Mouse (Mus musculus) CH12.LX (cell line): ENCODE data around the gene Luc7l. TPM values are rescaled to one million over a fixed set of nuclear protein-coding genes. Genes with fewer than 3 reads are reported as not detected.

ENCODE experiments used
- DNase-seq: peaks from one replicate; pipeline ENCODE4 v3.0.0-alpha.2; 2013; ENCODE audit errors: extremely low read depth
- H3K27ac ChIP-seq: 2 replicates; pipeline ENCODE4 v1.5.1; 2012; ENCODE audit warnings: low read depth, mild to moderate bottlenecking, control low read depth, moderate library complexity; ENCODE audit not compliant: insufficient read depth
- H3K27me3 ChIP-seq: replicated peaks from 2 replicates; pipeline ENCODE3; 2012; ENCODE audit warnings: inconsistent platforms
- H3K36me3 ChIP-seq, 2 experiments: replicated peaks in 1 of 2; 2 replicates each; pipeline versions ENCODE3 to v1.6.1; 2012; ENCODE audit warnings: inconsistent platforms in 1 of 2, low read length in 1 of 2, mild to moderate bottlenecking in 1 of 2, mixed read lengths in 1 of 2, moderate library complexity in 1 of 2; ENCODE audit not compliant: control insufficient read depth in 1 of 2, insufficient read depth in 1 of 2
- H3K4me1 ChIP-seq, 2 experiments: 2 replicates each; pipeline ENCODE4 v1.6.1; 2012; ENCODE audit warnings: inconsistent platforms in 1 of 2, moderate library complexity in 1 of 2; ENCODE audit not compliant: insufficient read depth in 2 of 2, control insufficient read depth in 1 of 2
- H3K4me2 ChIP-seq: 2 replicates; pipeline ENCODE4 v1.6.1; 2012; ENCODE audit warnings: low read depth, mild to moderate bottlenecking, control low read depth; ENCODE audit not compliant: poor library complexity, insufficient read depth, severe bottlenecking
- H3K4me3 ChIP-seq, 3 experiments: fragments of 150-350 bp in 1 of 3; sonication (generic) in 1 of 3; replicated peaks in 1 of 3; 2 replicates each; pipeline versions ENCODE3 to v1.5.1; 2011 to 2012; ENCODE audit warnings: low read depth in 2 of 3, low read length in 2 of 3, mild to moderate bottlenecking in 2 of 3, moderate library complexity in 2 of 3, control low read depth in 1 of 3, improper control_type of control experiment in 1 of 3, inconsistent platforms in 1 of 3, mixed read lengths in 1 of 3; ENCODE audit not compliant: poor library complexity in 1 of 3
- H3K79me2 ChIP-seq: replicated peaks from 2 replicates; pipeline ENCODE4 v1.6.1; 2012; ENCODE audit warnings: mild to moderate bottlenecking, moderate library complexity; ENCODE audit not compliant: control insufficient read depth, poor library complexity, insufficient read depth, severe bottlenecking; ENCODE audit errors: extremely low read depth
- H3K9ac ChIP-seq: 2 replicates; pipeline ENCODE4 v1.6.1; 2012; ENCODE audit warnings: low read depth, mild to moderate bottlenecking, control low read depth, moderate library complexity; ENCODE audit not compliant: insufficient read depth
- H3K9me3 ChIP-seq: replicated peaks from 2 replicates; pipeline ENCODE3; 2012; ENCODE audit warnings: low read length, inconsistent platforms, mixed read lengths
- BHLHE40 ChIP-seq: IDR thresholded peaks from 2 replicates; pipeline ENCODE4 v1.6.1; 2011; ENCODE audit warnings: mild to moderate bottlenecking, low read depth, low read length, improper control_type of control experiment
- EP300 ChIP-seq: IDR thresholded peaks from 2 replicates; pipeline ENCODE4 v1.6.1; 2011; ENCODE audit warnings: low read length, improper control_type of control experiment
- ETS1 ChIP-seq: conservative IDR thresholded peaks from 2 replicates; pipeline ENCODE4 v1.6.1; 2012; ENCODE audit warnings: low read depth, mild to moderate bottlenecking, inconsistent platforms, low read length, improper control_type of control experiment, moderate library complexity
- HCFC1 ChIP-seq: IDR thresholded peaks from 2 replicates; pipeline ENCODE4 v1.6.1; 2012; ENCODE audit warnings: low read depth, mild to moderate bottlenecking, inconsistent platforms, low read length, improper control_type of control experiment
- JUN ChIP-seq: IDR thresholded peaks from 2 replicates; pipeline ENCODE4 v1.6.1; 2011; ENCODE audit warnings: low read depth, mild to moderate bottlenecking, low read length, improper control_type of control experiment, moderate library complexity; ENCODE audit not compliant: insufficient read depth
- MAFK ChIP-seq: IDR thresholded peaks from 2 replicates; pipeline ENCODE4 v1.6.1; 2011; ENCODE audit warnings: low read length, improper control_type of control experiment; ENCODE audit not compliant: insufficient replicate concordance
- MXI1 ChIP-seq: IDR thresholded peaks from 2 replicates; pipeline ENCODE4 v1.6.1; 2011; ENCODE audit warnings: mild to moderate bottlenecking, low read depth, low read length, improper control_type of control experiment
- MYC ChIP-seq: IDR thresholded peaks from 2 replicates; pipeline ENCODE4 v1.6.1; 2011; ENCODE audit warnings: low read depth, mild to moderate bottlenecking, improper control_type of control experiment, low read length
- POLR2AphosphoS2 ChIP-seq: IDR thresholded peaks from 2 replicates; pipeline ENCODE4 v1.6.1; 2011; ENCODE audit warnings: low read depth, low read length, improper control_type of control experiment
- RAD21 ChIP-seq: IDR thresholded peaks from 2 replicates; pipeline ENCODE4 v1.6.1; 2011; ENCODE audit warnings: low read depth, mild to moderate bottlenecking, low read length, improper control_type of control experiment, moderate library complexity
- RCOR1 ChIP-seq: conservative IDR thresholded peaks from 2 replicates; pipeline ENCODE4 v1.6.1; 2012; ENCODE audit warnings: low read depth, mild to moderate bottlenecking, inconsistent platforms, low read length, improper control_type of control experiment
- SIN3A ChIP-seq: IDR thresholded peaks from 2 replicates; pipeline ENCODE4 v1.6.1; 2012; ENCODE audit warnings: low read length, improper control_type of control experiment, inconsistent platforms
- SMC3 ChIP-seq: IDR thresholded peaks from 2 replicates; pipeline ENCODE4 v1.6.1; 2011; ENCODE audit warnings: low read depth, low read length, improper control_type of control experiment
- TBP ChIP-seq: conservative IDR thresholded peaks from 2 replicates; pipeline ENCODE4 v1.6.1; 2011; ENCODE audit warnings: low read depth, low read length, improper control_type of control experiment
- UBTF ChIP-seq: IDR thresholded peaks from 2 replicates; pipeline ENCODE4 v1.6.1; 2012; ENCODE audit warnings: low read depth, mild to moderate bottlenecking, inconsistent platforms, low read length, improper control_type of control experiment, moderate library complexity
- USF1 ChIP-seq: IDR thresholded peaks from 2 replicates; pipeline ENCODE4 v1.6.1; 2014; ENCODE audit warnings: low read depth, mild to moderate bottlenecking, inconsistent platforms, low read length, improper control_type of control experiment
- USF2 ChIP-seq: conservative IDR thresholded peaks from 2 replicates; pipeline ENCODE4 v1.6.1; 2011; ENCODE audit warnings: low read depth, low read length, improper control_type of control experiment
- ZNF384 ChIP-seq: IDR thresholded peaks from 2 replicates; pipeline ENCODE4 v1.6.1; 2012; ENCODE audit warnings: low read depth, low read length, improper control_type of control experiment, inconsistent platforms
- dilution Hi-C: fragments of 300-500 bp; cut with MboI; formaldehyde crosslinking; loops from 2 replicates; pipeline ENCODE4 v1.14.3; 2020; ENCODE audit warnings: low sequenced_read_pairs; ENCODE audit not compliant: extremely low pct_unique_long_range_greater_than_20kb, extremely low pct_ligation_motif_present
- in situ Hi-C: fragments of 300-500 bp; cut with MboI; formaldehyde crosslinking; loops from 3 replicates; pipeline ENCODE4 v1.14.3; 2019; ENCODE audit warnings: low sequenced_read_pairs, low pct_ligation_motif_present, low pct_unique_long_range_greater_than_20kb, mixed read lengths
- polyA plus RNA-seq: library from polyadenylated mRNA; unstranded; fragments of >175 nt; gene quantifications from 2 replicates; pipeline ENCODE4 v1.2.1, GENCODE M21; 2012; ENCODE audit warnings: low read depth; ENCODE audit not compliant: insufficient read length
- total RNA-seq, 2 experiments: library from RNA; depleted of rRNA; stranded (reverse); fragments of 300-350 nt in 1 of 2; fragments of >200 nt in 1 of 2; gene quantifications; 2 replicates each; pipeline ENCODE4 v1.2.3; 2012 to 2014

The Luc7l gene
- total and polyA plus RNA-seq, 3 experiments: 46.1 to 70.2 (median 68.6) TPM

DNA sequence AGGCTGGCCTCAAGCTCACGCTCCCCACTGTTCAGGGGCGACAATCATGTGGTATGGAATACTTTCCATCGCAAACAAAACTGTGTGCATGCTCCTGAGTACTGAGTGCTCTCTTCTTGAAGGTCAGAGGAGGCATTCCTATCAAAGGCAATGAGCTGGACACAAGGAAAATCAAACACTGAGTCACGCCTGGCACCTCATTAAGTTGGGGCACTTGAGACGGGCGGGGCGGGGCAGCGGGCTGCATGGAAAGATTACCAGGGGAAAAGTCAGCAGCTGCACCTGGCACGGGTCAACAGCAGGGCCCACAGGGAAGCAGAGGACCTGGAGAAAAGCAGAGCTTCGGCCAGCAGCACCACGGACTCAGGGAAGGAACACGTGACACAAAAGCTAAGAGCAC, 27.5 kb upstream of the Luc7l start:
- no peak overlapping the region for H3K27ac ChIP-seq
- H3K9me3 ChIP-seq: no peaks in the 10 kb centered on the region
- in situ Hi-C loops: no loop called here
- peaks cover 0 to 5% of the 10 kb centered on the region in 2 experiments for H3K36me3 ChIP-seq
- no peak for TF ChIP-seq ETS1
- no peak for TF ChIP-seq SMC3
- TF ChIP-seq POLR2AphosphoS2: no peak
- no peak for TF ChIP-seq JUN
- no peak for TF ChIP-seq EP300
- no peak for TF ChIP-seq USF1
- TF ChIP-seq RAD21: no peak
- no peak for TF ChIP-seq MAFK
- TF ChIP-seq HCFC1: no peak
- no peak for TF ChIP-seq ZNF384
- no peaks in the 10 kb centered on the region for H3K4me1 ChIP-seq
- no peak overlapping the region for H3K4me2 ChIP-seq
- no peak overlapping the region for H3K4me3 ChIP-seq
- H3K27me3 ChIP-seq: no peaks in the 10 kb centered on the region
- no peak for DNase-seq
- no peaks in the 10 kb centered on the region for H3K79me2 ChIP-seq
- dilution Hi-C loops: no loop called here
- no peak overlapping the region for H3K9ac ChIP-seq

DNA sequence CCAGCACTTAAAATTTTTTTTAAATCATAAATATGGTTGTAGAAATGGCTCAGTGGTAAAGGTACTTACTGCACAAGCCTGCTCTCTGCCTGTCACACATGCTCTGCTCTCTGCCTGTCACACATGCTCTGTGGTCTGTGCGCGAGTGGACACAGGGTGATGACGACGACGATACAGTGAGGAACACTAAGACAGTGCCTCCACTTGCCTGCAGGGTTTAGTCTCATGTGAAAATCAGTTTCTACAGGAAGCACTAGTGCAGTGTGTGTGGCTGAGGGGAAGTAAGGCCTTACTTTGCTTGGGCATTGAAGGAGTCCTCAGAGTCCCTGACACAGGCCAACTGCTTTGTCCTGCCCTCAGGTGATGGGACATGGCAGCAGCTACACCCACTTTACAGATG, 22.9 kb upstream of the Luc7l start:
- Histone ChIP-seq H3K27ac (no peak overlapping the region), H3K9me3 (peaks cover 2% of the 10 kb centered on the region), H3K9ac (no peak overlapping the region), H3K36me3 (peaks cover 0 to 6% of the 10 kb centered on the region in 2 experiments), H3K79me2 (no peaks in the 10 kb centered on the region)
- in situ Hi-C loops (no loop called here), dilution Hi-C loops (no loop called here)
- TF ChIP-seq USF2: no peak
- TF ChIP-seq RCOR1: no peak
- TF ChIP-seq MXI1: no peak
- TF ChIP-seq SIN3A: no peak
- TF ChIP-seq TBP: no peak
- TF ChIP-seq POLR2AphosphoS2: no peak
- TF ChIP-seq EP300: no peak
- TF ChIP-seq UBTF: no peak
- no peak for TF ChIP-seq MYC
- no peak for TF ChIP-seq BHLHE40
- TF ChIP-seq, all 38 proteins: peak for 0
- H3K4me3 ChIP-seq: no peak overlapping the region
- no peak overlapping the region for H3K4me2 ChIP-seq
- DNase-seq: no peak
- peaks cover 0 to 9% of the 10 kb centered on the region in 2 experiments; a peak in 1 of 4 replicates for H3K4me1 ChIP-seq
- H3K27me3 ChIP-seq: no peaks in the 10 kb centered on the region
